Mouse (Mus musculus) megakaryocyte, embryonic 14.5 days (primary cell): Measurements from ENCODE around the gene Phf23.

Experiments used
- FLI1 ChIP-seq: IDR thresholded peaks from 2 replicates; pipeline ENCODE4 v1.6.1; 2012; ENCODE audit warnings: low read length, inconsistent platforms, mixed read lengths
- GATA1 ChIP-seq: IDR thresholded peaks from 3 replicates; pipeline ENCODE4 v1.6.1; 2012; ENCODE audit warnings: mixed read lengths, low read length, inconsistent platforms, borderline replicate concordance

DNA sequence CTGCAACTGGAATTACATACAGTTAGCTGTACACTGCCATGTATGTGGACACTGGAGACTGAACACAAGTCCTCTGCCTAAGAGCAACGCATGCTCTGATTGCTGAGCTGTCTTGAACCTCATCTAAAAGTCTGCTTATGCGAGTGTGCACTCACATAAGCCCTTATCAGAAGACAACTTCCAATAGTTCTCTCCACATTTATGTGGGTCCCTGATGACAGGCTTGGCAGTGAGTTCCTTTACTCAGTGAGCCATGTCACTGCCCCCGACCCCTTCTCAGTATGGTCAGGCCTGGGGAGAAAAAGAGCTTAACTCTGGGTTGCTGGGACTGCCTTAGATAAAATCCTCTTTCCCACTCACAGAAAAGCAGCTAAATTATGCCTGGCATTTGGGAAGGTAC, 21.1 kb downstream of the Phf23 start, which contains the start of gene Dlg4:
- TF ChIP-seq GATA1 (no peak), FLI1 (no peak)
